Mouse (Mus musculus) ovary, adult 18-20 months (tissue): ENCODE data around the gene Grpel1.

Source experiments
- DNase-seq: peaks from one replicate; pipeline ENCODE4 v3.0.0; 2022; ENCODE audit warnings: low spot score, mixed read lengths

Gene Grpel1

DNA sequence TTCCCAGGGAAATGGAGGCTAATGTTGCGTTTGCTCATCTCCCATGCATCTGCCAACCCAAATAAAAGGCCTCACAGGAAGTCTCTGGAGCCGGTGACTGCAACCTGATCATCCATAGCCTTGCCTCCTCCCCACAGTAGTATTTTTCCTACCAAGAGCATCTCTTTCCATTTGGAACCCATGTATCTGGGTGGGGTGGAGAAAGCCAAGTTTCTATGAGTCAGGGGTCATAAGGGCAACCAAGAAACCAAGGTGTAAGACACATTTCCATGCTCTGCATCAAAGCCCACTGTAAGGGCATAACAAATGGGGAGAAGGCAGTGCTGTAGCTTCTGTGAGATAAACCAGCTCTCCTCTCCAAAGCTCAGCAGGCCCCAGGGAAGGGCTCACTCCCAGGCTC, 3.6 kb upstream of the Grpel1 start:
- DNase-seq = no peak

DNA sequence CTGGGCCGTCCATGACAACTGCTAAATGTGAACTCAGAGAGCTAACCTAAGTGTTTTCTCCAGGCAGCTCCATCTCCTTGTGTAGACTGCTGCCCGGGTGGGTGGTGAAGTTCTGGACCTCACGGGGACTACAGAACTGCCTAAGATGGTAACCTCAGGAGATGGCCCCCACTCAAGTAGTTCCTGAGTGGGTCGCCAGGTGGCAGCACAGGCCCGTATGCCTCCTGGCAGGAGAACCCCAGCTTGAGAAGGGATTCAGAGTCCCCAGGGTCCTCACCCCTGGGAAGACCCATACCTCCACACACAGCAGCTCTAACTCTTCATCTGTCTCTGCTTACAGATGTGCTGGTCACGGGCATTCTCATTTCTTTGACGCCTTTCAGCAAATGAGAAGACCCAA, 2.0 kb upstream of the Grpel1 start:
- DNase-seq = no peak

DNA sequence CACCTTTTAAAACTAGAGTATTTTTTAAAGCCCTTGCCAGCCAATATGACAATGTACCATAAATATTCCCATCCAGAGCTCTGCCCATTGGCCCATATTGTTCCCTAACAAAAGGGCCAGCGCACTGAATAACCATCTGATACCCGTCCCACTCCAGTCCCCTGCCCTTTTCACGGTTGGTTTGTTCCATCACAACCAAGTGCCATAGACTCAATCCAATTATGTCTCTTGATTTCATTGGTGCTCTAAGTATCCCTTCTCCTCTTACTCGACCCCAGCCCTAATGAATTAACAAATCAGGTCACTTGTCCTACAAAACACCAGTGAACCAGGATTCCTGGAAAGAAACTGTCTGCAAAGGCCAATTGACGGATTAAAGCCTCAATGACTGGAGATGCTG, 1.4 kb upstream of the Grpel1 start:
- no peak for DNase-seq

DNA sequence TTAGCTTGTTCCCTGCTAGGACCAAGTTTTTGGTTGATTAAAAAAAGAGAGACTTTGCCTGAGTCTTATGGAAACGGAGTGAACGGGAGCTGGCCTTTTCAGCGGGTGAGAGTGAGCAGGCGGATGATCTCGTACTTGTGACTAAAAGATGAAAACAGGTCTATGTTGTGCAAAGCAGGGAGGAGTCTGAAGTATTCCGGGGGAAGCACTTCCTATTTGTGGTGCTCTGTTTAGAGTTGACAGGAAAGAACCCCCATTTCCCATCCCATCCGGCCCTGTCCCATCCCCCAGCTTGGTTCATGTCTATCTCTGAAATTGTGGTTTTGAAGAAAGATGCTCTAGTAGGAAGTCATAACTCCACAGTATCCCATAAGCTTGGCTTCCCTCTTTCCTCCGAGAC, 1.1 kb downstream of the Grpel1 start:
- DNase-seq = no peak

DNA sequence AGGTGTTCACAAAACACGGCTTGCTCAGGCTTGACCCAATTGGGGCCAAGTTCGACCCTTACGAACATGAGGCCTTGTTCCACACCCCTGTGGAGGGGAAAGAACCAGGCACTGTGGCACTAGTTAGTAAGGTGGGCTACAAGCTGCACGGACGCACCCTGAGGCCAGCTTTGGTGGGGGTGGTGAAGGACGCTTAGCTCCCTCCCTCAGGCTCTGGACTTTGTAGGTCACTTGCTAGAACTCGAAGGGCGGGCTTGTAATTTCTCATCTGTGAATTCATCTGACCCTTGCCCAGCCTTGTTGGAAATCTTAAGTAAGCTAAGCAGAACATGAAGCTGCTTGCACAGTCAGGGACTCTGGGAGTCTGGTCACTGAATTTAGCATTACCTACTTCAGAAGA, 6.4 kb downstream of the Grpel1 start:
- no peak for DNase-seq

DNA sequence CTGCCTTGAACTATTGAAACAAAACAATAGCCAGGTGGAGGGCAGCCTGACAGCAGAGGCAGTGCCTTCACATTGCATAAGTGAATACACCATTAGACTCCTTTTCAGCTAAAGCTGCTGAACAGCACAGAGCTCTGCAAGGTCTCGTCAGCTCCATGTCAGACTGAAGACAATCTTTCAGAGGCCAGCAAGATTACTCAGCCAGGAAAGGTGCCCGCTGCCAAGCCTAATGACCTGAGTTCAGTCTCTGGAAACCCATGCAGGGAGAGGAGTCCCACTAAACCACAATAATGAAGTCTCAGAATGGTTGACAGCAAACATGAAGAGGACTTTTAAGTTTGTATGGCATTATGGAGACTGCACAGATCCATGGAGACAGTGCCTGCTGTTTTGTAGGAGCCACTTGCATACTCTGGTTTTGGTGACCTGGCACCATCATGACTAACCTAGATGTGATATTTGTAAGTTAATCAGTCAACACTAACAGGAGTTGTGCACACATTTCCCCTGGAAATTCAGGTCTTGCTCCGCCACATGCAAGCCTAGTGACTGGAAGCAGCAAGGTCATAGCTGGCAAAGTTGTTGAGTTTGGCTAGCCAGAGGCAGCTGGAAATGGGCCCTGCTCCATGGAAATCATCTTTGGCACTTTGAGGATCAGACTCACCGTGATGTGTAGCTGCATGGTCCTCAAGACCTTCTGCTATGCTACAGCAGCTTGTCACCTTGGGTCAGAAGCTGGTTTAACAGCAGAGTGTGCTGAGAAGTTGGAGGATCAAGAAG, 8.3 kb downstream of the Grpel1 start:
- no peak for DNase-seq

DNA sequence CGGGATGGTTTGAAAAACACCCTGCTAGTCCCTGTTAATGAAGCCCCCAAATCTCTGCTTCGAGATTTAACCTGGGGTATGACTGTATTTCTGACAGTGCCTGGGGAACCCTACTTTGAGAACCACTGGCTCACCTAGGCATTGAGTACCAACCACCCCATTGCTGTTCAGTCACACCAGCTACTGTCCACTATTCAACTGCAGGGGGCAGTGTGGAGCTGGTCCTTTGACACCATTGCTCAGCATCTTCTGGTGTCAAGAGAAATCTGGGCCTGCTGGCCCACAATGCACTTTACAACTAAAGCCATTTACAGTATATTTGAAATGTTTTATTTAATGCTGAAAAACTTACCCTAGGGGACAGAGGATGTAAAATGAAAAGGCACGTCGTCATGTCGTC, 9.5 kb downstream of the Grpel1 start:
- no peak for DNase-seq

DNA sequence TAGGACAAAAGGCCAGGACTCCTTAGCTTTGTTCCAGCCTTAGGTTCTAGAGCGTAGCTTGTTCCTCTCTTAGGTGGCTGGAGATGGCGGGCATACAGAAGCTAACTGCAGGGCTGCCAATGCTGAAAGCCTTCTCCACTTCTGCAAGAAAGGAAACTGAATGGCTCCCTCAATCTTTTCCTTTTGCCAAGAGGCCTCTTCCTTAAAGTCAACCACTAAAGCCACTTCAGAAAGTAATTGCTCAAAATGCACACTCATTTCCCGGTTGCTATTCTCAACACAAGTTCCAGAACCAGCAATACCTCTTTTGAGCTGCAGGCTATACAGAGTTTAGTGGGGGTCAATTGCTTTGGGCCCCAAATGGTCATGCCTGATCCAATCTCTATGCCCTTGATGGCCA, 12.7 kb downstream of the Grpel1 start:
- no peak for DNase-seq

DNA sequence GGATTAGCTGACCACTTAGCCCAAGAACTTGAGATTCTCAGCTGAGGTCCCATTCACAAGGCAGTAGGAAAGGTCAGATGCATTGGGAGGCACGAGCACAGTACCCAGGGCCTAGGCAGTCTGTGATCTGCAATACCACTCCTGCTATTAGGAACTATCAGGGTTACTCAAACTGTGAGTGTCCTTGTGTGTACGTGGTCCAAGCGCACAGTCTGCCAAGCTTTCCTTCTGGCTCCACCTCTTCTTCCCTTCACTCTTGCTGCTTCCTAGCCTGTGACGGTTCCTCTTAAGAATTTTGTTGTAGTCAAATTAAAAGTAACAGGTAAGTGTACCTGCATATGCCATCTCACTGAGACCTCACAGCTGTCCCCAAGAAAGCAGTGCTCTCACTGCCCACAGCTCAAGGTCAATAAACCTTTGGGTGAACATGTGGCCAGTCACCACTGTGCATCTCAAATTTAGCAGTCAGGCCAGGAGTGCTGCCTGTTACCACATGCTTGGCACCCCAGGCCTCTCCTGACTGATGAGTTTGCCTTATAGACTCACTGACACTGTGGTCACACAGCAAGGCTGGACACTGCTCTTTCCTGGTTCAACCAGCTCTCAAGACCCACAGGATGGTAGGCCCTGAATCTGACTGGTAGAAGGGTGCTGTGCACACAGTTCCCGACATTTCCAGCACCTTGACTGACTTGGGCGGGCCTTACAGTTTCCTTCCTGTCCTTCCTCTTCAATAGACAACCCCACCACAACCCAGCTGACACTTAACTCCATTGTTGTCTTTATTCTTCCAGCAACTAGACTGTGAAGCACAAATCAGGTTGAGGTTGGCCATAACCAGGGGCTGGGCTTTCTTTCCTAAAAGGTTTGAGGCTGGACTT, 14.0 kb downstream of the Grpel1 start:
- no peak for DNase-seq

DNA sequence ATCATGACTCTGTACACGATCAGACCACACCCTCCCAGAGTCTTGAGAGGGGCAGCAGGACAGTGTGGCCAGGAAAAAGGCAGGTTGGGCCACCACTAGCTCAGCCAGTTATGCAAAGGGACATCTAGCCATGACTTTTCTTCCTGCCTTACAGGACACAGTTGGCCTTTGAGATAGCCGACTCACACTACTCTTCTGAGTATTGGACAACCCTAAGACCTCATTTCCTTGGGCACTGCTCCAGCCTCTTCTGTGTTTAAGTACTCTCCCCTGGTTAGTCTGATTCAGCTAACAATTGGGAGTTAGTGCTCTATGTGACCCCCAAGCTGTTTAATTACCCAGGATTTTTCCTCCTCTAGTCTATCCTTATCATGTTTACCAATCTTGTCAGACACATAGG, 14.9 kb downstream of the Grpel1 start:
- no peak for DNase-seq

DNA sequence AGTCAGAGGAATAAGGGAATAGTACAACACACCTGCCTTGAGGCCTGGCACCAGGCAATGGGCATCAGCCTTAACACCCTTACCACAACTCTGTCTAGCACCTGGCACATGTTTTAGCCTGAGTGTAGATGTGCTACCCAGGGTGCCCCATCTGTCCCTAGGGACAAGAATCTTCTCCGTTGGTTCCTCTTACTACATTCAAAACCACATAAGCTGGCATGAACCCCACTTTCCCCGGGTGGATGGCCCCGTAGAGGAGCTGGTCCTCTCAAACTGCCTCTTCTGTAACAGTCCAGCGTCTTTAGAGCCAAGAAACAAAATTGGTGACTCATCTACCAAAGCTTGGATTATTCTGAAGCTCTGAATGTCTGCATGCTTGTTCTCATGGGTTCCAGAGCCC, 15.6 kb downstream of the Grpel1 start:
- DNase-seq = no peak

DNA sequence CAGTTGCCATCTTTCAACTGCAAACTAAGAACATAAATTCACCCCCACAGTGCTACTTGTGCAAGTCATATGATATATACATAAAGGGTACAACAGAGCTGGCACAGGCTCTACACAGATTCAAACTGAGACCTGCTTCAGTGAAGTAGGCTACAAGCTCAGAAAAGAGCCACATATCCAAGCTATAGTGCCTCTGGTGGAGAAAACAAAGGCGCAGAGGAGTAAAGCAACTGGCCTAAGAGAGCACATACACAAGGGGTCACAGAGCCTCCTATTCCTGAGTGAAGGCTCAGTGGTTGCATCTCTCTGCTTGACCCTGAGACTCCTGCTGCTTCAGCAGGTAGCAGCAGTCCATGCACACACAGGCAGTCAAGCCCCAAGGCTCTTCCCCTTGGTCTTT, 16.3 kb downstream of the Grpel1 start:
- no peak for DNase-seq

DNA sequence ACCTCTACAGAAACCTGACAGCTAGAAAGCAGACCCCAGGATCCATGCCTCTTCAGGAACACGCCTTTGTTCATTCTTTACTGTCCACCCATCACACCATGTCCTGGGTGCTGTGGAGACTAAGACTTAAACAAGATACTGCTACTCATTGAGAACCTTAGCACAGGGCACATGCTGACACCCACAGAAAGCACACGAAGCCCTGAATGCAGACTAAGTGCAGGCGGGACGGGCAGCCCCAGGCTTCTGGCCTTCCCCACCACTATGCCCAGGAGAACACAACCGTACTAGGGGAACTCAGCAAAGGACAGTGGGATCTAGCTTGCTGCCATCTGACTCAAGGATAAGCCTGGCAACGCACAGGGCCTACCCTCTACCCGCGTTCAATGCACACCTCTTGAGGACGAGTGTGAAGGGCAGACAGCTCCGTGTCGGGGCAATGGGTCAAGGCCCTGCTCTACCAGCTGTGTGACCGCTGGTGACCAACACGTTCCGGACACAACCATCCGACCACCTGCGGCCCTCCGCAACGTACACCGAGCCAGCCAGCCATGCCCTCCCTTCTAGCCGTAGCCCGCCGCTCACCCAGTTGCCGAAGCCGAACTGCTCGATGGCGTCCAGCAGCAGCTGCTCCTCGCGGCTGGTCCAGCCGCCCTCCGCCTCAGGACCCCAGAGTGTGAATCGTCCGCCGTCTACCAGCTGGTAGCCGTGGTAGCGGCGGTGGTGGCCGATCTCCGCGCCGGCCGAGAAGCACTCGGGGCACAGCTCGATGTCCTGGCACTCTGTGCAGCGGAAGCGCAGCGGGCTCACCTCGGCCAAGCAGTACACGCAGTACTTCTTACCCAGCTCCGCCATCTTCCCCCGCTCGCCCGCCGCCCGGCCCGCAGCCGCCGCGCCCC, 18.7 kb downstream of the Grpel1 start:
- peak; percentile 29 for DNase-seq

DNA sequence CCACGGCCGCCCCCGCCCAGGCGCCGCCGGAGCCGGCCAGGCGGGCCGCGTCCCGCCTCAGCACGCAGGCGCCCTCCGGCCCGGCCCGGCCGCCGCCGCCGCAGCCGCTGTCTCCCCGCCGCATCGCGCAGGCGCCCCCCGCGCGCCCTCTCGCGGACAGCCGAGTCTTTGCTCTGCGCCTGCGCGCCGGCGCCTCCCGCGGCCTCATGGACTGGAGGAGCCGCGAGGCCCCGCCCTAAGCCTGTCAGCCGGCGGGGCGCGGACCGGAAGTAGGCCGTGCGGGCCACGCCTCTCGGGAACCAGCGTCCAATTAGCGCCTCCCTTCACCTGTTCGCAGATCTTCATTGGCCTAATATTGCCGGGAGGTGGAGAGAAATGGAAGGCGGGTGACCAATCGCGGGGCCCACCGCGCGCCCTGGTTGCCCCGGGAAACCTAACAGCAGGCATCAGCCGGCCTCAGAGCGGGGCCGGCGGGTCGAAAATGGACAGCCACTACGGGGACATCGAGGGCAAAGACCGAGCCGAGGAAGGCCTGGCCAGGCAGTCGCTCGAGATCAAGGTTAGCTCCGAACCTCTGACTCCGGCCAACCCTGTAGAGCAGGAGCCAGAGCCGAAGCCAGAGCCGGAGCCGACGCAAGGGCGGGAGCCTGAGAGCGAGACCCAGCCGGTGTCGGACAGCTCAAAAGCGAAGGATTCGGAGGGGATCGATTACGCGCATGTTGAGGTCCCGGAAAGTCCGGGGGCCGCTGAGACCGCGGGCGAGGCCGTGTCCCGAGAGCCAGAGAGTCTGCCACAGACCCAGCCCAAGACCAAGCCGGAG, 19.6 kb downstream of the Grpel1 start, which contains the start of the genes Tada2b and Ccdc96:
Tada2b (minus strand) TSS at position 115 of the 820 bp plus-strand sequence.
Ccdc96 (plus strand) TSS at position 418 of the 820 bp plus-strand sequence.
- DNase-seq = peak; percentile 99

DNA sequence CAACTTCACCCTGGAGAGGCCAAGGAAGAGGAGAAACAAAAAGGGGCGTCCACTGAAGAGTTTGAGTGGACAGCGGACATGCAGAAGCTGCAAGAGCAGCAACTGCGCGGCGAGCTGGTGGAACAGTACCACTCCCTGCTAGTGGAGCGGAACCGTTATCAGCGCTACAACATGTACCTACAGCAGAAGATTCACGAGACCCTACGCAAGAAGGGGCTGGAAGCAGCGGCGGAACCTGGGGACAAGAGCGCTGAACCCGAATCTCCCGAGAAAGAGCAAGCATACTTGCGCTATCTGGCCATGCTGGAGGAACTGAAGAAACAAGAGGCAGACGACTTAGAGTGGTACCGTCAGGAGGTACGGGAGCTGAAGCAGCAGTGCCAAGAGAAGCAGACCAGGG, 20.5 kb downstream of the Grpel1 start:
- DNase-seq = no peak

DNA sequence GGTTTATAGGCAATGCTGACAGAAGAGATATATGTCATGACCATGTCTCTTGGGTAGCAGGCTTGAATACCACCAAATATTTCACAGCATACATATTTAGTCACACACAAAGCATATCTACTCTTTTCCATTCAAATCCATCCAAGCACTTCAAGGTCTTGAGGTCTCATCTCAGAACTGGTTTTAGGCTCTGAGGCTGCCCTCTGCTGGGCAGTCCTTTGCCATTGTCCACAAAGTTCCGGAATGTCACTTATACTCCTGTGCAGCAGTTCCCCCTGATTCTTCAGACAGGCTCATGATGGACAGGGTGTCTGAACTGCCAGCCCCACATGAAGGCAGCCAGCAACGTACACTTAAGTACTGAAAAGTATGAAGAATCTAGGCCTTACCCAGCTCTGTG, 24.4 kb downstream of the Grpel1 start:
- DNase-seq = no peak

DNA sequence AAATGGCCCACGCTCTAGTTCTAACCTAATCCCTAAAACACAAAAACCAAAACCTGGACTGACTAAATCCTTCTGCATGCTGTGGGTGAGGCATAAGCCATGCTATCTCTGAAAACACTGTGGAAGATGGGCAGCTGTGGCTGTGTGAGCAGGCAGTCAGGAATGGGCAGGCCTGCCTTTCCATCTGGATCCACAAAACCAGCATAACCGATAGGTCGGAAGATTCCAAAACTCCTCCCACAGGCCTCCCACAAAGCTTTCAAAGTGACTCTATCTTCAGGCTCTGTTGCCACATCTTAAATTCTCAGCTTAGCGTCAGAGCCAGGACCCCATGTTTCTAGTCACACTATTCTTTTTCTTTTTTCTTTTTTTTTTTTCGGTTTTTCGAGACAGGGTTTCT, 29.1 kb downstream of the Grpel1 start:
- DNase-seq = no peak

DNA sequence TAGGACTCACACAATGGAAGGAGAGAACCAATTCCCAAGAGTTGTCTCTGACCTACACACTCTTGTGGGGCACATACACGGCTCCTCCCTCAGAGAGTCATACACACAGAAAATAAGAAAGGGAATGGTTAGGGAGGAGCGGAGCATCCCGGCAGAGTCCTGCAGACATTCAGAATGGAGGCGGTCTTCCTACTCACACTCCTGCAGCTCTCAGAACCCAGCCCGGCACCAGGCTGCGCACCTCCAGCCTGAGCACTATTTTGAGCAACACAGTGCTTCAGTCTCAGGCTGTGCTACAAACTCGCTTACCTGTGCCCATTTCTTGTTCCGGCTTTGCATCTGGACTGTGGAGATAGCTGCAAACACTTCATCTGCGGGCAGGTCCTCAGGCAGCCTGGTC, 29.9 kb downstream of the Grpel1 start:
- no peak for DNase-seq

DNA sequence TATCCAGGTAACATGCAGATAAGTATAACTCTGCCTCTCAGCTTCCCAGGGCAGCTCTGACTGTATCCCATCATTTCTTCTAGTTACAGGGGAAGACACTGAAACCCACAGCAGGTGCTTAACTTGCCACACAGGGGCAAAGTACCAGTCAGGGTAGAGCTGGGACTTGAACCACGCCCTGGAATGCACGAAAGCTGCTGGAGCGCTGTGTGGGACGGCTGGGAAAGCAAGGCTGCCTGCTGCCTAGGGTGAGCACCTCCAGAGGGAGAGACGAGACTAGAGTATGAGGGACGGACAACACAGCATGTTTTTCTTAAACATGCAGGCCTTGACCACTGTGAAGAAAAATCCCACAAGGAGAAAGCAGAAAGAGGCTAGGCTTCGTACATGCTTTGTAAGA, 40.4 kb downstream of the Grpel1 start:
- no peak for DNase-seq

DNA sequence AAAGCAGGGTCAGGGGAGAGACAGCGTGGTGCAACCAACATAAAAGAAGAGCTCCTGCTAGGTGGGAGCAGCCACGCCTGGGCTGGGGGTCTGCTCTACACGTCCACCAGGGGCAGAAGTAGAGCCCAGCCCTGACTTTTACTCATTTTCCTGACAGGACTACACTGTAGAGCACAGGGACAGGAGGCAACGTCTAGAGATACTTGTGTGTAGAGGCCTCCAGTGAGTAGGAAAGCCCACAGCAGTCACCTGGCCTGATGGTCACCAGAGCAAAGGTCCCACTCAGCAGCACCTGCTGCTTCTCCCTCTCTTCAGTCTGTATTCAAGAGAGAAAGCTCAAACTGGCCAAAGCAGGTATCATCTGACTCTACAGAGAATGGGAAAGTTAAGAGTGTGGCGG, 40.8 kb downstream of the Grpel1 start:
- no peak for DNase-seq

DNA sequence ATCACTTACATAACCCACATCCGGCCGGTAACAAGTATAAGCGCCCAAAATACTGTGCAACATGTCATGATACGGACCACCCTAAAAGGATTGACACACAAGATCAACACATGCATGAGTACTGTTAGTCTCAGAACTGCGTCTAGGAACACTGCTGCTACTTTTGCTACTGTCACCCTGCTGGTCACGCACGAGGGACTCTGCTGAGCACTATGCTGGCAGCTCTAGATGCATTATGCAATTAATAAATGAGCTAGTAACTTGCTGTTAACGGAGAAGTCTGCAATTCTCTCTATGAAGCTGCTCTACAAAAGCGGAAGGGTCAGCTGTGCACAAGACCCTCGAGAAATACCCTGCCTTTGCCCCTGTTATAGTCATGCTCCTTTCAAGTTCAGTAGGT, 43.6 kb downstream of the Grpel1 start:
- no peak for DNase-seq
